Mouse (Mus musculus) stomach, embryonic 15.5 days (tissue): ENCODE data around the gene Fgf13. TPM values are rescaled to one million over a fixed set of nuclear protein-coding genes. Genes with fewer than 3 reads are reported as not detected.
A peak's percentile ranks its signal among the peaks of the same experiment; 100 is the strongest.

Experiments used
- ATAC-seq: fragments of 200-750 bp; cut with Nextera tagmentation; 2 replicates; pipeline ENCODE4 v1.8.0; 2017; ENCODE audit warnings: low read depth, moderate number of reproducible peaks, moderate TSS enrichment; ENCODE audit not compliant: insufficient read depth, low FRiP score
- H3K27ac ChIP-seq: fragments of 300-500 bp; sonication (generic); 2 replicates; pipeline ENCODE4 v1.5.1; 2015; ENCODE audit warnings: mild to moderate bottlenecking, inconsistent platforms
- H3K27me3 ChIP-seq: fragments of 300-500 bp; sonication (generic); replicated peaks from 2 replicates; pipeline ENCODE4 v1.6.1; 2015; ENCODE audit warnings: inconsistent platforms
- H3K36me3 ChIP-seq: fragments of 300-500 bp; sonication (generic); 2 replicates; pipeline ENCODE4 v1.6.1; 2015; ENCODE audit warnings: inconsistent platforms
- H3K4me1 ChIP-seq: fragments of 300-500 bp; sonication (generic); 2 replicates; pipeline ENCODE4 v1.6.1; 2015; ENCODE audit warnings: inconsistent platforms
- H3K4me2 ChIP-seq: fragments of 300-500 bp; sonication (generic); 2 replicates; pipeline ENCODE4 v1.6.1; 2015; ENCODE audit warnings: mild to moderate bottlenecking, inconsistent platforms
- H3K4me3 ChIP-seq: fragments of 300-500 bp; sonication (generic); replicated peaks from 2 replicates; pipeline ENCODE4 v1.5.1; 2015; ENCODE audit warnings: inconsistent platforms
- H3K9ac ChIP-seq: fragments of 300-500 bp; sonication (generic); 2 replicates; pipeline ENCODE4 v1.6.1; 2015; ENCODE audit warnings: inconsistent platforms
- H3K9me3 ChIP-seq: fragments of 300-500 bp; sonication (generic); 2 replicates; pipeline ENCODE4 v1.6.1; 2016; ENCODE audit warnings: inconsistent platforms
- WGBS: fragments of 180-500 bp; shearing (Covaris S2); methylation state at CpG from one replicate; pipeline ENCODE4 v1.1.7; 2015; 5-methylcytosine and 5-hydroxymethylcytosine counted together
- polyA plus RNA-seq: library from polyadenylated mRNA; unstranded; fragments of >200 nt; fragmentation: Nextera tagmentation; extraction: Ambion mirVana; gene quantifications from 2 replicates; pipeline ENCODE4 v1.2.1, GENCODE M21; 2015

Fgf13 gene
- polyA plus RNA-seq, 1 experiment from 2014 or later, result 28.4 TPM

DNA sequence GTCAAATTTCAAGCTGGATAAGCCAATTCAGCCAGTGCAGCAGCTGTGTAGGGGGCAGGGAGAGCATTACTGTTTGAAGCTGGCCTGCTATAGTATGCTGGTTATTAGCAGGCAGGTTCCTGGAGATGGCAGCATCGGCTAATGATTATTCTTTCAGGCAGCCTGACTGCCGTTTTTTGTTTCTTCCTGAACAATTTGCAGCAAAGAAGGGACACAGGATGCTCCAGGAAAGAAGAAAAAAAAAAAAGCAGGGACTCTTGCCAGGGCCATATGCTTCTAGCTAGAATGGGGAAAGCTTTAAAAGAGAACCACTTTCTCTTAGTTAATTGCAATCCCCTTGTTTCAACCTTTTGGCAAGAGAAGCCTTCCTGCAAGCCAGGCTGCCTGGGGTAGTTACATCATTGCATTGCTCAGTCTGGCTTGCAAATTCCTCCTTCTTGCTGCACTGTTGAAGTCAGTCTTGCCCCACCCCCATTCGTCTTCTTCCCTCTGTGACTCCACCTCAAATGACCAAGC lies 388.7 kb downstream of the Fgf13 start:
- Histone ChIP-seq H3K36me3 (no peaks in the 10 kb centered on the region), H3K4me2 (no peak overlapping the region), H3K9ac (no peak overlapping the region), H3K4me3 (no peak overlapping the region), H3K27me3 (no peaks in the 10 kb centered on the region), H3K4me1 (no peaks in the 10 kb centered on the region), H3K27ac (no peak overlapping the region), H3K9me3 (no peaks in the 10 kb centered on the region)
- no peak for ATAC-seq
- WGBS, result 19% methylated on average over 3 of the region's 3 CpGs

DNA sequence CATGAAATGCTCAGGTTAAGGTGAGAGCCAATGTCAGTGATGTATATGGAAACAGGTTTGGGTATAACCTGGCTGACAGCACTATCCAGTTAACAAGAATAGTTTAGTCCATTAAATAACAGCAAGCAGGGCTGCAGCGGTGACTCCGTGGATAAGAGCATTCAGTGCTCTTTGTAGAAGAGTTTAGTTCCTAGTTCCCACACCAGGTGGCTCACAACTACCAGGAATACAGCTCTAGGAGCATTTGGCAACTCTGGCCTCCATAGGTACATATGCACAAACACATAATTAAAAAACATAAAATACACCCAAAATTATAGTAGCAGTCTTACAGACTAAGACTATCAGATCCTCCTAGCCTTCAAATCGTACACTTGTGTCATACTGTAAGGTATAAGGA lies 390.2 kb downstream of the Fgf13 start:
- Histone ChIP-seq H3K4me1 (no peaks in the 10 kb centered on the region), H3K9me3 (no peaks in the 10 kb centered on the region), H3K36me3 (no peaks in the 10 kb centered on the region), H3K27me3 (no peaks in the 10 kb centered on the region), H3K4me2 (no peak overlapping the region), H3K9ac (no peak overlapping the region), H3K4me3 (no peak overlapping the region), H3K27ac (no peak overlapping the region)
- ATAC-seq, result no peak
- WGBS, result 58% methylated on average over 3 of the region's 3 CpGs

DNA sequence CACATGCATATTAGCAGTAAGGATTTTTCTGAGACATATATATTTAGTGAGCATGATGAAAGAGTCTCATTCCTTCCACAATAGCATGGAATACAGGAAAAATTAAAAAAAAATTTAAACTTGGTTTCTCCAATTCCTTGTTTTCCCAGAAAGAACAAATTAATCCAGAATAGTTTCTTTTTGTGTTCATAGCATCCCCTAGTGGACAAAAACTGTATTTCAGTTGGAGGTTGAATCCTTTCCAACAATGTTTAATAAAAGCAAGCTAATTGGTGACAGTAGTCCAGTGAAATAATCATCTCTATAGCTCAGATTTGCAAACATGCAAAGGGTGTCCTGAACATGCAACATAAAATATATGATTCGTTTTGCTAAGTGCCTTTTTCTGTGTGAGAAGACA lies 395.7 kb downstream of the Fgf13 start:
- no peak for ATAC-seq
- WGBS, result 7% methylated on average over 1 of the region's 1 CpGs
- H3K4me3 ChIP-seq, result no peak overlapping the region
- no peak overlapping the region for H3K9ac ChIP-seq
- H3K27ac ChIP-seq, result no peak overlapping the region
- no peak overlapping the region for H3K4me2 ChIP-seq
- no peaks in the 10 kb centered on the region for H3K27me3 ChIP-seq
- no peaks in the 10 kb centered on the region for H3K36me3 ChIP-seq
- H3K4me1 ChIP-seq, result no peaks in the 10 kb centered on the region
- H3K9me3 ChIP-seq, result no peaks in the 10 kb centered on the region

DNA sequence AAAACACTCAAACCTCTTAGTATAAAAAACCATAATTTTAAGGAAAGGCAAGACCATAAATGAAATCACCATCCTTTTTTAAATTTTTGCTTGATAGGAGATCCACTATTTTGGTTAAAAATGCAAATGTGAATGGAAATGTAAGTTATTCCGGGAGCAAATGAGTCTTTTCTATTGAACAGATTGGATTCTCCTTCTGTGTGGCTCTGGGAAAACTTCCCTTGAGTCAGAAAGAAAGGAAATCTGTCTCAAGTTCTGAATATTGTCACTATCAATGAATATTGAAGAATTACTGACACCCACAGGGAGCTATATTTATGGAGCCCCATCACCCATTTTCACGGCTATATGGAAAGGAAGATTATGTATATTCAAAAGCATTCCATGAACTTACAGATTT lies 401.1 kb downstream of the Fgf13 start:
- WGBS, result 80% methylated on average over 2 of the region's 2 CpGs
- Histone ChIP-seq H3K4me2 (no peak overlapping the region), H3K36me3 (no peaks in the 10 kb centered on the region), H3K9ac (no peak overlapping the region), H3K27me3 (no peaks in the 10 kb centered on the region), H3K27ac (no peak overlapping the region), H3K4me3 (no peak overlapping the region), H3K9me3 (no peaks in the 10 kb centered on the region), H3K4me1 (no peaks in the 10 kb centered on the region)
- no peak for ATAC-seq

DNA sequence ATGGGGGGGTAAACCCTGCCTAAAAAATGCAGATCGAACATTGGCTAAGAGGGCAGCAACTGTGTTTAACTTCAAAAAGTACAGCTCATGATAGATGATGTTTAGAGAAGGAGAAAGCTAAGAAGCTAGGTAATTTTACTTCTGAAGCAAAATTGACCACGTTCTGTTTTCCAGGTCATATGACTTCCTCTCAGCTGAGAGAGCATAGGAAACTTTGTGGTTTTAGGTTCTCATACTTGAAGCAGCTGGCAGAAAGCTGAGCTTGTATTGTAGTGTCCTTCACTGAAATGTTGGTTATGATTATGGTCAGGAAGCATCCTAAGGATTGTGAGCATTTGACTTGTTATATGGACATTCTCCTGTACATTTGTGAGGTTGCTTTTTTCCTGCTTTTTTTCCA lies 425.9 kb downstream of the Fgf13 start:
- no peaks in the 10 kb centered on the region for H3K27me3 ChIP-seq
- WGBS, result 42% methylated on average over 2 of the region's 2 CpGs
- H3K36me3 ChIP-seq, result no peaks in the 10 kb centered on the region
- ATAC-seq, result no peak
- no peak overlapping the region for H3K4me2 ChIP-seq
- H3K4me1 ChIP-seq, result no peaks in the 10 kb centered on the region
- H3K9me3 ChIP-seq, result no peaks in the 10 kb centered on the region
- H3K9ac ChIP-seq, result no peak overlapping the region
- H3K4me3 ChIP-seq, result no peak overlapping the region
- H3K27ac ChIP-seq, result no peak overlapping the region

DNA sequence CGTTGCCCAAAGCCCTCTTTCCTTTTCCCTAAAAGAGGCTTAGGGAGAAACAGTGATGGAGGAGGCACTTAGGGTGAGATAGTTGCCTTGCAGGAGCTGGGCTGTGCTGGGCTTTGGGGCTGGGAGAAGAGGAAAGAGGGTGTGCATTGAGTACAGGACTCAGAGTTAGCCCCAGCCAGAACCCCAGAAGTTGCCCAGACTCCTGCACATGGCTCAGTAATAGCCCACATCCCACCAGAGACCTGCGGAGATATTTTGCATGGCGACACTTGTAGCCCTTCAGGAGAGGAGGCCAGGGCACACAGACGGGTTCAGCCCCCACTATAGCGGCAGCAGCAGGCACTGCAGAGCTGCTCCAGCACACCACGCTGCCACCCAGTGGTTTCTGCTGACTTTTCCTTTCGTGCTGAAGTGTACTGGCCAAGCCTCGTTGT lies 432.9 kb downstream of the Fgf13 start:
- no peak overlapping the region for H3K9ac ChIP-seq
- WGBS, result 21% methylated on average over 8 of the region's 8 CpGs
- H3K4me3 ChIP-seq, result peak overlapping the region; percentile 49
- H3K27me3 ChIP-seq, result peaks cover 6% of the 10 kb centered on the region; the same call in 1 of the 2 replicates
- no peak overlapping the region for H3K27ac ChIP-seq
- H3K9me3 ChIP-seq, result no peaks in the 10 kb centered on the region
- no peaks in the 10 kb centered on the region for H3K4me1 ChIP-seq
- H3K4me2 ChIP-seq, result peak overlapping the region; percentile 68
- peak; percentile 75 for ATAC-seq
- H3K36me3 ChIP-seq, result no peaks in the 10 kb centered on the region

DNA sequence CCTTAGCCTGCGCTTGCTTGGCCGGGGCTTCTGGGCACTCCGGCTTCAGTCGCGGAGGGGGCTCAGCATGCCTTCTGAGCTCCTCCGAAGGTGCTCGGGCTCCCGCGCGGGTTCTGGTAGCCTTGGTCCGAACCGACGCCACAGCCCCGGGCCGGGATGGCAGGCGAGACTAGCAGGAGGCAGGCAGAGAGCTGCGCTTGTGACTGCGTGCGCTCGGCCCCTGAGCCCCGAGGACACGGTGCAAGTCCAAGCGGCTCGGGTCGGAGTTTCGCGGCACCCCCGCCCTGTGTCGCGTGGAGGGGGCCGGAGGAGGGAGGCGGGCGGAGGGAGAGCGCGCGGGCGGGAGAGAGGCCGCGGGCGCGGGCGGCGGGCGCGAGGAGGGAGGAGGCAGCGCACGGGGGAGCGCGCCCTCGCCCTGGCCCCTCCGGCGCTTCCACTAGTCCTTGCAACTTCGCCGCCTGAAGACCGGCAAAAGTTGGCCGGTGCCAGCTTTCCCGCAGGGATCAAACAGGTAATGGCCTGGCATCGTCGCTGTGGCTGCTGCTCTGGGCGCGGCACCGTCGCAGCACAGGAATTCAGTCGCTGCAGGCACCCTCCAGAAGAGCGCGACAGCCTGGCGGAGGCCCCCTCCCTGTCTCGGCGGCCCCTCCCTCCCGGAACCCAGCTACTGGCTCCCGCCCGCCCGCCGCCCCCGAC lies 433.6 kb downstream of the Fgf13 start:
- Histone ChIP-seq H3K9ac (no peak overlapping the region), H3K36me3 (no peaks in the 10 kb centered on the region), H3K4me1 (no peaks in the 10 kb centered on the region), H3K27me3 (peaks cover 6% of the 10 kb centered on the region; the same call in 1 of the 2 replicates), H3K27ac (no peak overlapping the region), H3K4me2 (peak overlapping the region; percentile 68), H3K4me3 (peak overlapping the region; percentile 49), H3K9me3 (no peaks in the 10 kb centered on the region)
- WGBS, result 17% methylated on average over 54 of the region's 75 CpGs
- ATAC-seq, result peak; percentile 66

DNA sequence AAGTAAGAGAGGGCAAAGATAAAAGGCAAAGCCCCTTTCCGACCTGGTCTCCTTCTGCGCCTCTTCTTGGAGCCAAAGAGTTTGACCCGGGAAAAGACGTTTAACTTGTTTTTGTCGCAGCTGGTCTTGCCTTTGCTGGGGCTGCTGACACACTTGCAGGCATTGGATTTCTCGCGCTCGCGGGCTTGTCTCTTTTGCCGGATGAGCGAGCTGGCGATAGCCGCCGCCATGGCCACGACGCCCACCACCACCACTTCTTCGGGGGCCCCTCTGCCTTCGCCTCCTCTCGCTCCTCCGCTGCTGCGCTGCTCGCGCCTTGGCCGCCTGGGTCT lies 434.1 kb downstream of the Fgf13 start:
- peak overlapping the region; percentile 68 for H3K4me2 ChIP-seq
- H3K9ac ChIP-seq, result no peak overlapping the region
- peaks cover 6% of the 10 kb centered on the region; the same call in 1 of the 2 replicates for H3K27me3 ChIP-seq
- no peaks in the 10 kb centered on the region for H3K36me3 ChIP-seq
- ATAC-seq, result peak; percentile 66; the same call in 1 of the 2 replicates
- H3K4me3 ChIP-seq, result peak overlapping the region; percentile 49
- no peaks in the 10 kb centered on the region for H3K4me1 ChIP-seq
- H3K27ac ChIP-seq, result no peak overlapping the region
- no peaks in the 10 kb centered on the region for H3K9me3 ChIP-seq
- WGBS, result 26% methylated on average over 21 of the region's 24 CpGs

DNA sequence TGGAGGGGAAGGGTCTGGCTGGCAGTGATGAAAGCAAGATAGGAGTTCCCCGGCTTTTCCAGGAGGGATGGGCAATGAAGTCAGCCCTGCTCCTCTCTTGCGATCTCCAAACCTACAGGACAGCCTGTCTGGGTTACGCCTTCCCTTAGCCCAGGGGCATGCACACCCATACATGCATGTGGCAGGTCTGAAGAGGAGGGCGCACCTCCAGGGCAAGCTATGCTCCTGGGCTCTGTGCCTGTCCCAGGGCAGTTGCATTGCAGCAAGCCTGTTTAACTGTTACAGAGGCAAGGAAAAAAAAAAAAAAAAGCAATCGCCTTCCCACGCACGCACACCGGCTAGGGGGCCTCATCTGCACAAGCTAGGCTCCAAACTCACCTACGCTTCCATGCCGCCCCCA lies 434.5 kb downstream of the Fgf13 start:
- Histone ChIP-seq H3K9me3 (no peaks in the 10 kb centered on the region), H3K36me3 (no peaks in the 10 kb centered on the region), H3K4me2 (peak overlapping the region; percentile 68), H3K27me3 (peaks cover 6% of the 10 kb centered on the region; the same call in 1 of the 2 replicates), H3K27ac (no peak overlapping the region), H3K4me3 (peak overlapping the region; percentile 49), H3K9ac (no peak overlapping the region), H3K4me1 (no peaks in the 10 kb centered on the region)
- 0 out of 2 replicates have a peak, but pooled peaks have one; percentile 39 for ATAC-seq
- 34% methylated on average over 10 of the region's 10 CpGs for WGBS

DNA sequence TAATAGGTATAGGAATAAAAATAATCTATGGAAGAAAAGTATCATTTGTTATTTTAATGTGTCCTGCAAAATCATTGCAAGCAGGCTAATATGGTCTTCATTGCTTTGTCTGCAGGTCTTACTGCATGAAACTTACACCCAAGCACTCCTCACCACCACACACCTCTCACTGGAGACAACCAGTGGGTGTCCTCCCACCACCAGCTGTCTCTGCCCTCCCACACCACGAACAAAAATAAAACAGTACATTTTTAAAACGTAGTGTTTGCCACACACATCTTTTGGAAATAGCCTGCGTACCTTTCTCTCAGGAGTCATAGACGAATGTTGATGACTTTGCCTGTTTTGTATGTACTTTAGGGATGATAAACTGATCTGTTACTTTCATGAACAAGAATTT lies 441.2 kb downstream of the Fgf13 start:
- no peak overlapping the region for H3K4me3 ChIP-seq
- H3K27ac ChIP-seq, result no peak overlapping the region
- 56% methylated on average over 4 of the region's 4 CpGs for WGBS
- no peaks in the 10 kb centered on the region for H3K36me3 ChIP-seq
- no peaks in the 10 kb centered on the region for H3K9me3 ChIP-seq
- H3K9ac ChIP-seq, result no peak overlapping the region
- ATAC-seq, result no peak
- no peaks in the 10 kb centered on the region for H3K27me3 ChIP-seq
- no peak overlapping the region for H3K4me2 ChIP-seq
- H3K4me1 ChIP-seq, result no peaks in the 10 kb centered on the region

DNA sequence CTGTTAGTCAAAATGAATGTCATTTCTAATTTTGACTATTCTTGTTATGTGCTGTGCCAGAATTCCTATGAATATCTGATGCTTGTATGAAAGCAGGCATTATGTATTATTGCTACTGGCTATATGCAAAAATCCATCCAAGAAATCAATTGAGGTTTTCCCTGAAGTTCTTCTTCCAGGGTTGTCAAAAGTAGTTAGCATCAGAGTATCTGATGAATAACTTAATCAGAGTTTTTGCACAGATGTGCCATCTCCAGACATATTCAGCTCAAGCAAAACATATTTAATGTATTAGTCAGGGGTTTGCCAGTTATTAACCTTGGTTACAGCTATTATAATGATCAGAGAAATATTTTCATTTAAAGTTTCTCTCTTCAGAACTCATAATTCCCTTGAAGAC lies 454.7 kb downstream of the Fgf13 start:
- Histone ChIP-seq H3K27ac (no peak overlapping the region), H3K36me3 (no peaks in the 10 kb centered on the region), H3K4me3 (no peak overlapping the region), H3K27me3 (no peaks in the 10 kb centered on the region), H3K4me2 (no peak overlapping the region), H3K9ac (no peak overlapping the region), H3K4me1 (no peaks in the 10 kb centered on the region), H3K9me3 (no peaks in the 10 kb centered on the region)
- ATAC-seq, result no peak

DNA sequence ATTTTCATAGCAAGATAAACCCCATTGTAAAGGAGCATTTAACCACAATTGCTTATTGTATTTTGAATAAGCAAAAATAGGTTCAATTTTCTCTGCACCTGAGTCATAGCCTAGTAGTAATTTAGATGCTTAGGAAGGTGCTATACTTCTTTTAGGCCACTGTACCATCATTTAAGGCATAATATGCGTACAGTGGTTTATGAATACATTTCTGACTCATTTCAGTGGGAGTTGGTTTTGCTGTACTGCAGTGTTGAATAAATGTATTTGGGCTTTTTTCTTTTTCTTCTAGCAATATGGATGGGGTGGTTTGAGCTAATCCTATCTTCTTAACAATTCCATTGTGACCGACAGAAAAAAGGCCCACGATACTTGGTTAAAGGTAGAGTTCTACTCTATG lies 481.9 kb downstream of the Fgf13 start:
- H3K36me3 ChIP-seq, result no peaks in the 10 kb centered on the region
- H3K9me3 ChIP-seq, result no peaks in the 10 kb centered on the region; the same call in 1 of the 2 replicates
- 88% methylated on average over 3 of the region's 3 CpGs for WGBS
- H3K27ac ChIP-seq, result no peak overlapping the region
- no peaks in the 10 kb centered on the region for H3K27me3 ChIP-seq
- no peaks in the 10 kb centered on the region for H3K4me1 ChIP-seq
- H3K4me2 ChIP-seq, result no peak overlapping the region
- H3K9ac ChIP-seq, result no peak overlapping the region
- H3K4me3 ChIP-seq, result no peak overlapping the region
- no peak for ATAC-seq

DNA sequence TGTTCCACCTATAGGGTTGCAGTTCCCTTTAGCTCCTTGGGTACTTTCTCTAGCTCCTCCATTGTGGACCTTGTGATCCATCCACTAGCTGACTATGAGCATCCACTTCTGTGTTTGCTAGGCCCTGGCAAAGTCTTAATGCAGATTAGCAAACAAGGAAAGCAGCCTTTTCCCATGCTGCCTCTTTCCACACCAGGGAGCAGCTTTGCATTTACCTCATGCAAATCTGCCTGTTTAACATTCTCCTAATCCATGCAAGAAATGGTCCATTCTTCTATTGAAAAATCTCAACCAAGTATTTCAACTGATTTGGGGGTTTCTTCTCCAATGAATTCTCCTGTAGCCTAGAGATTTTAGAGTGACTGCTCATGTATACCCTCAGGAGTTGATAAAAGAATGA lies 487.4 kb downstream of the Fgf13 start:
- H3K9me3 ChIP-seq, result no peaks in the 10 kb centered on the region
- H3K4me3 ChIP-seq, result no peak overlapping the region
- H3K27ac ChIP-seq, result no peak overlapping the region
- H3K27me3 ChIP-seq, result no peaks in the 10 kb centered on the region
- H3K9ac ChIP-seq, result no peak overlapping the region
- ATAC-seq, result no peak
- H3K4me1 ChIP-seq, result no peaks in the 10 kb centered on the region
- no peak overlapping the region for H3K4me2 ChIP-seq
- H3K36me3 ChIP-seq, result no peaks in the 10 kb centered on the region
